Mouse (Mus musculus) kidney, adult 11 months (tissue): ENCODE results near the gene Adh6b.
A peak's percentile ranks its signal among the peaks of the same experiment; 100 is the strongest.
"Not testable (repeated sequence)": the region's sequence is repeated elsewhere in the genome, so short reads cannot be mapped to it uniquely, and the experiment has no call there.

ENCODE experiments used
- DNase-seq: peaks from one replicate; pipeline ENCODE4 v3.0.0; 2022

Gene Adh6b

DNA sequence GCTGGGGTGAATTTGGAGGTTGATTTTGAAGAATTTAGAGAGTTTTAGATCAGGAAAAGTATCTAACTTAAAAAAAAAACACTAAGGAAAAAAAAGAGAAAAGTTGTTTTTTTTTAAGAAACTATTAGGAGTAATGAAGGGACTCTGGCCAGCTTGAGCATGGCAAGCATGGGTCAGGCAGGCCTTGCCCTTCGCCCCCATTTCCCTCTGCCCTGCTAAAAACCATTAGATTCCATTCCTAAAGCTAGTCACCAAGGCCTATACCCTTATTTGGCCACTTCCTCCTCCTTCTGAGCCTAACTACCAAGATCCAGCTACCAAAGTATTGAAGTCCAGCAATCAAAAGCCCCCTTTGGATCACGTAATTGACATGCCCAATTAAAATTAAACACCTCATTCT is 24.6 kb downstream of the Adh6b start:
- DNase-seq: no peak

DNA sequence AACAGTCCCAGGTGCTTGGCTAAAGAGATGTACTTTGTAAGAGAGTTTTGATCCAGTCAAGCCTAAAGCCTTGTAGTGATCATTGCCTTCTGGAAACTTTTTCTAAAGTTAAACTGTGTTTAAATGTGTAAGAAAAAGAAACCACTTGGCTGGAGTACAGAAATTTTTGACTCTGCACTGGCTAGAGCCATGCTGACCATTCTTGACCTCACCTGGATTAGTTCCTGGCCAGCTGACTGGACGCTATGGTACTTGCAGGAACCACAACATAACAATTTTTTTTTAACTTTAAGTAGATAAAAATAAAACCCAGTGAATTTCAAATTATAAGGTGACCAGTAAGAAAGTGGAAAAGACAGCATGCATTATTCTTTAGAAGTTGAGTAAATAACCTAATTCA is 28.0 kb downstream of the Adh6b start:
- DNase-seq: no peak

DNA sequence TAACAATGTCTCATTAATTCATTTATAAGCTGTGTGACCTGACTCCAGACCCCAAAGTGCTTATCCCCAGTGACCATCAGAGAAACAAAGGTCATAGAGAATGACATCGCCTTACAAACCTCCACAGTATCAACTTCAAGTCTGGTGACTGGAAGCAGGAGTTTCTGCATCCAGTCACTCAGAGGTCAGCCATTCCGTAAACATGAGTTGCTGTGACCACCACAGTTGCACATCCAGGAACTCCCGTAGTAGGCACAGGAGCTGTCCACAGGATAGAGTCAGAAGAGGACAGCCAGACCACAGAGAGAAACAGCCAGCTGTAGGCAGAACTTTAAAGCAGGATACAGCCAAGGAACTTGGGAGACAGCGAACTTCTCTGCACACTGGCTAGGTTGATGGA is 28.7 kb downstream of the Adh6b start:
- not testable (repeated sequence) for DNase-seq

DNA sequence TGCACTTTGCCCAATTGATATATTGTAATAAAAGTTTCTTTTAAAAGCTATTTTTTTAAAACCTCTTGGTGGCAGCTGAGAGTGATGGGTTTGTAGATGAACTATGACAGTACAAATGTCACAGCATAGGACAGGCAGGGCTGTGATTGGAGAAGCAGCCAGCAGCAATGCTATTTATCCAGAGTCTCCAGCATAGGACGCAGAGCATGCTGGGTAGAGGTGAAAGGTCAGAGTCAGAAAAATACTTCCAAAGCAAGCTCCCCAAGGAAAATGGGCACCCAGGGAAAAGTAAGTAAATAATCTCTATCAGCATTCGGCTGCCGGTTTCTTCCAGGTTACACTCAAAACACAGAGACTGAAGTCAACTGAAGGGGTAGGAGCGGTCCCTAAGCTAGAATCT is 32.3 kb downstream of the Adh6b start:
- no peak for DNase-seq

DNA sequence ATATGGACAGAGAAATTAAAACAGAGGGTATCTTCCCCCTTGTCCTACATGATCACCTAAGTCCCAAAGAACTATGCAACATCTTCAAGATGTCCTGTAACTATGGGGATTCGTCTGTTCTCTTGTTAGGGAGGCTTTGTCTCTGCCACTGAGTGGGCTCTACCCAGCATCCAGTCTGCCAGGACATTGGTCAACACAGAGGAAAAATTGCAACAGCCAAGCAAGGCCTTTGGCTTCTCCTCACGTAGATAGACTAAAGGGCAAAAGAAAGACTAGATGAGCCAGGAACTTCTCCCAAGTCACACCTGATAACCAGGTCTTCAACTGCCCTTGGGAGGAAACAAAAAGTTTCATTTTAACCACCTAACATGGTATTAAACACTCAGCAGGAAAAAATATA is 33.6 kb downstream of the Adh6b start:
- DNase-seq: no peak

DNA sequence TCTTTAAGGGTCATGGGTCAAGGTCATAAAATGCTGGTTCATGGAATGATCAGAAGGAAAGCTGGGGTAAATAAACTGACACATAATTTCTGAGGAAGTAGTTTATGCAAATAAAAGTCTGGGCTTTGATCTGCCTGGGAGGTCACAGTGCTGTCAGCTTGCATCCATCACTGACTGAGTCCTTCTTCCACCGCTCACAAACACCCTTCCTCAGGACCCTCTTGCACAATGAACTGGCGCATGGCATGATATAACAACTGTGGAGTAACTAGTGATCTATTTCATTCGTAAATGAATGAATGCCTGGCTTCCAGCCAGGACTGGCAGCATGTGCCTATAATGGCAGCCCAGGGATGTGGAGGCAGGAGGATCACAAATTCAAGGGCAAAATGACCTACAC is 39.6 kb downstream of the Adh6b start:
- no peak for DNase-seq

DNA sequence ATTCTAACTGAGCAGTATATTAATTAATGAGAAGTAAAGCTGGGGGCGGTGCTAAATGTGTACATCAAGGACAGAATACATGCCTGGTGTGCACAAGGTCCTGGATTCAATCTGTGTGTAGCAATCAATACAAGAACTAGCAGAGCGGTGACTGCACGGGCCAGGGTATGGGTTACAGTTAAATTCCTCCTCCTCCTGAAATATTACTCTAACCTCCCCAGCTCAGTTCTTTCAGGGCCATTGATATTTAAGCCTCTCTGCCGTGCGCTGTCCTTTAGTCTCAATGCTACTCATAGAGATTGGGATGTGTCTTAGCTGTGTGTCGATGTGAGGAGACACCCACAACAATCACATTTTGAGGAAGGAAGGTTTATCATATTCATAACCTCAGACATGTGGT is 45.6 kb downstream of the Adh6b start:
- no peak for DNase-seq

DNA sequence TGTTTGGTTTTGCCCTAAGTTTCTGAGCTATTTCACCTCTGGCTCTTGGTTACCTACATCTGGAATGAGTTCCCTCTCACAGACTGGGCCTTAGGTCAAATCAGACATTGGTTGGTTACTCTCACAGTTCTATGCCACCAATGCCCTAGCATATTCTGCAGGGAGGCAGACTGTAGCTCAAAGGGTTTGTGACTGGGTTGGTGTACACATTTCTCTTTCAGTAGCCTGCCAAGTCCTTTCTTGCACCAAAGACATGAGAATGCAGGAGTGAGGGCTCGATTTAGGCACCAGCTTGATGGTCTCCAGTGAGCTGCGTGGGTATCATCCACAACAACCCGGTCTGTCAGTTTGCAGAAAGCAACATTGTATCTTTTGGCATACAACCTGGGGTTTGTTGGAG is 63.3 kb downstream of the Adh6b start:
- no peak for DNase-seq

DNA sequence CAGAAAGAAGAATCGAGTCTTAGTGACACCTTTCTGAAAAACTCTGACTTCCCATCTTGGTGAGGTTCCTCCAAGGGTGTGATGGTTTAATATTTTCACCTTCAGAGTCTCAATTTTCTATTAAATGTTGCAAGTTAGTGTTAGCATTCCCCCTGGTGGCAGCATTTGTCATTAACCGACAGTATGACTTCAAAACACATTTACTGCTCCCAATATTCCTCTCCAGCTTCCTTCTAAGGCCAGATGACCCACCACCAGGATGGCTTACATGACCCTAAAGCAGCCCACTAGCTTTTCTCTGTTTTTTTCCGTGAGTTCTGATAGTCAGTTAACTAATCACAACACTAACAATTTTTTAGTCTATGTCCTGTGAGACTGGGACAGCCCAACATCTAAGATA is 63.8 kb downstream of the Adh6b start:
- DNase-seq: no peak

DNA sequence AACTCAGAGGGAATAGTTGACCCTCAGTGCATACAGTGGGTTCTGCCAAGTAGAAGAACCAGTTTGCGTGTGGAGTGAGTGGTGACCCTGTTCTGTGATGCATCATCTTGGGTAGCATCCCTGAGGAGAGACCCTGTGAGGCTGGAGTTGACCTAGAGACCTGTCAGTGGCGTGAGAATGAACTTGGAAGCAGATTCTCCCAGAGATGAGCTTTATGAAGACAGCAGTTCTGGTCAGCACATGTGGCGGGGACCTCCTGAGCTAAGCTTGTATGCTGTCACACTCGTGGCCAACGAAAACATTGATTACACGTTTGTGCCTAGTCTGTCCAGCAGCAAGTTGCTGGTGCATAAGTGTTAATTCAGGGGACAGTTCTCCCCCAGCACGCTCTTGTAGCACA is 64.3 kb downstream of the Adh6b start:
- no peak for DNase-seq

DNA sequence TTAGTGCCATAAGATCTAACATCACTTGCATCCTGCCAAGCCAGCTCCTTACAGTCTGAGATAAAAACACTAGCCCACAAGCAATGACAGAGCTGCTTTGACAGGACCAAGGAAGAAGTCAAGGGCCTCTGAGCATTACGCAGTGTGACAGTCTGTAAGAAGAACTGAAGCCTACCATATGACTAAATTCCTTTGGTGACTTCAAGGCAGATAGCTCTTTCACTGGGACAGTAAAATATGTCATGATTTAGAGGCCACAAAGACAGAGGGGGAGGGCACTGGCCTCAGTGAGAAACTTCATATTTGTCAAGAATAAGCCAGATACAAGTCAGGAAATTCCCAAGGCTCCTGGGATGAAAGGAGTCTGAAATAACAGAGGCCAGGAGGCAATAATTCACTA is 66.3 kb downstream of the Adh6b start:
- DNase-seq: peak; percentile 17
